Mouse (Mus musculus): ENCODE results near the gene Lbr. TPM values are rescaled to one million over a fixed set of nuclear protein-coding genes. Genes with fewer than 3 reads are reported as not detected.
A peak's percentile ranks its signal among the peaks of the same experiment; 100 is the strongest.

The Lbr gene
- total and polyA plus RNA-seq, 3 experiments = 12.3 to 24.7 (median 23.6) TPM

GRCm38 (mm10) chr1:181841864-181842672 lies 778 bp downstream of the Lbr start:
- peak; percentile 89 for TF ChIP-seq POLR2A (IDR thresholded peaks at IDR 0.05; ENCODE audit: insufficient read depth, low read depth, low read length)
- peak; percentile 78; the same call in 1 of the 2 replicates for TF ChIP-seq EP300 (IDR thresholded peaks at IDR 0.05; ENCODE audit: insufficient read depth, low read depth, low read length)
- peak; percentile 61 for TF ChIP-seq CTCF (IDR thresholded peaks at IDR 0.05)
- Histone ChIP-seq H3K4me3 (peak overlapping the region; percentile 93), H3K4me1 (ENCODE audit: control insufficient read depth, insufficient read depth, low read length) (peaks cover 7% of the 10 kb centered on the region), H3K9ac (ENCODE audit: low read depth, low read length) (peak overlapping the region; percentile 87), H3K27me3 (ENCODE audit: control insufficient read depth, insufficient read depth, low read length) (no peaks in the 10 kb centered on the region), H3K79me2 (replicated peaks; ENCODE audit: control insufficient read depth, insufficient read depth, low read length) (peaks cover 1% of the 10 kb centered on the region; the same call in 1 of the 2 replicates), H3K36me3 (ENCODE audit: control insufficient read depth, insufficient read depth, low read length) (peaks cover 4% of the 10 kb centered on the region; the same call in 1 of the 2 replicates), H3K27ac (peak overlapping the region; percentile 96)
- WGBS = under 1% methylated on average over 113 of the region's 113 CpGs
- intact Hi-C loops (cut with DNase I) = loop anchor here (2.0 to 5.0 kb wide), 3 partner anchors 19 to 285 kb away; no protein-coding TSS in a partner anchor
- peak; percentile 97 to 99 for DNase-seq

GRCm38 (mm10) chr1:181841396-181841795 lies 1.4 kb downstream of the Lbr start:
- H3K4me1 ChIP-seq (ENCODE audit: control insufficient read depth, insufficient read depth, low read length) = peaks cover 7% of the 10 kb centered on the region
- intact Hi-C loops (cut with DNase I) = loop anchor here (5.0 kb wide), 2 partner anchors 41 to 286 kb away; no protein-coding TSS in a partner anchor

GRCm38 (mm10) chr1:181839746-181840366 lies 3.0 kb downstream of the Lbr start:
- WGBS = 26% methylated on average over 6 of the region's 6 CpGs
- peak overlapping the region; percentile 26 for H3K27ac ChIP-seq
- H3K36me3 ChIP-seq (ENCODE audit: control insufficient read depth, insufficient read depth, low read length) = peaks cover 4% of the 10 kb centered on the region; the same call in 1 of the 2 replicates
- no peaks in the 10 kb centered on the region for H3K27me3 ChIP-seq (ENCODE audit: control insufficient read depth, insufficient read depth, low read length)
- DNase-seq = peak in 1 of 2 experiments; percentile 24
- peaks cover 1% of the 10 kb centered on the region; the same call in 1 of the 2 replicates for H3K79me2 ChIP-seq (replicated peaks; ENCODE audit: control insufficient read depth, insufficient read depth, low read length)
- TF ChIP-seq POLR2A (IDR thresholded peaks at IDR 0.05; ENCODE audit: insufficient read depth, low read depth, low read length) = no peak
- no peak for TF ChIP-seq EP300 (IDR thresholded peaks at IDR 0.05; ENCODE audit: insufficient read depth, low read depth, low read length)
- no peak for TF ChIP-seq CTCF (IDR thresholded peaks at IDR 0.05)
- intact Hi-C loops (cut with DNase I) = loop anchor here (5.0 kb wide), 2 partner anchors 42 to 287 kb away; no protein-coding TSS in a partner anchor
- H3K9ac ChIP-seq (ENCODE audit: low read depth, low read length) = no peak overlapping the region
- H3K4me1 ChIP-seq (ENCODE audit: control insufficient read depth, insufficient read depth, low read length) = peaks cover 7% of the 10 kb centered on the region
- no peak overlapping the region for H3K4me3 ChIP-seq

More at GRCm38 (mm10) chr1:181841396-181841795, 1.4 kb downstream of the Lbr start:
- peak overlapping the region; percentile 87 for H3K9ac ChIP-seq (ENCODE audit: low read depth, low read length)
- 4% methylated on average over 16 of the region's 16 CpGs for WGBS
- H3K36me3 ChIP-seq (ENCODE audit: control insufficient read depth, insufficient read depth, low read length) = peaks cover 4% of the 10 kb centered on the region; the same call in 1 of the 2 replicates
- H3K79me2 ChIP-seq (replicated peaks; ENCODE audit: control insufficient read depth, insufficient read depth, low read length) = peaks cover 1% of the 10 kb centered on the region; the same call in 1 of the 2 replicates
- TF ChIP-seq CTCF (IDR thresholded peaks at IDR 0.05) = no peak
- no peak for TF ChIP-seq EP300 (IDR thresholded peaks at IDR 0.05; ENCODE audit: insufficient read depth, low read depth, low read length)
- TF ChIP-seq POLR2A (IDR thresholded peaks at IDR 0.05; ENCODE audit: insufficient read depth, low read depth, low read length) = no peak
- peak overlapping the region; percentile 93 for H3K4me3 ChIP-seq
- no peaks in the 10 kb centered on the region for H3K27me3 ChIP-seq (ENCODE audit: control insufficient read depth, insufficient read depth, low read length)
- H3K27ac ChIP-seq = peak overlapping the region; percentile 96
- DNase-seq = no peak

DNA sequence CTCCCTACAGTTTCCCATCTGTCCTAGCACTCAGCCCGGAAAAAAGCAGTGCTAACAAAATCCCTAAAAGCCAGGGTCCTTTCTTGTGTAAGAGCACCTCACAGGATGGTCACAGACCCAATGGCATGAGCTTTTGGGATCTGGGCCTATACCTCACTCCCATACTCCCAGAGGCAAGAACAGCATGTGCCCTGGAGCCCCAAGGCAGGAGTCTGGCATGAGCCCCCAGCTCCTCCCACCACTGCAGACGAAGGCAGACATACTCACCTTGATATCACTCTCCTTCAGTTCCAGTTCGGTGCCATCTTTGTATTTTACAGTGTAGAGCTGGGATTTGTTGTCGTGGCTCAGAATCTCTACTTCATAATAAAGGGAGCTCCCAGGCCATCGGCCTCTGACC lies 4.7 kb downstream of the Lbr start:
- Histone ChIP-seq H3K4me1 (ENCODE audit: control insufficient read depth, insufficient read depth, low read length) (peaks cover 7% of the 10 kb centered on the region), H3K27ac (no peak overlapping the region), H3K36me3 (ENCODE audit: control insufficient read depth, insufficient read depth, low read length) (peaks cover 4% of the 10 kb centered on the region; the same call in 1 of the 2 replicates), H3K27me3 (ENCODE audit: control insufficient read depth, insufficient read depth, low read length) (no peaks in the 10 kb centered on the region), H3K79me2 (replicated peaks; ENCODE audit: control insufficient read depth, insufficient read depth, low read length) (peaks cover 1% of the 10 kb centered on the region; the same call in 1 of the 2 replicates), H3K9ac (ENCODE audit: low read depth, low read length) (no peak overlapping the region), H3K4me3 (no peak overlapping the region)
- 85% methylated on average over 5 of the region's 5 CpGs for WGBS
- TF ChIP-seq EP300 (IDR thresholded peaks at IDR 0.05; ENCODE audit: insufficient read depth, low read depth, low read length) (no peak), POLR2A (IDR thresholded peaks at IDR 0.05; ENCODE audit: insufficient read depth, low read depth, low read length) (no peak), CTCF (IDR thresholded peaks at IDR 0.05) (no peak)
- intact Hi-C loops (cut with DNase I) = no loop called here
- no peak for DNase-seq

- no peaks in the 10 kb centered on the region for H3K4me1 ChIP-seq (ENCODE audit: control insufficient read depth, insufficient read depth, low read length)
- intact Hi-C loops (cut with DNase I) = no loop called here
- H3K27me3 ChIP-seq (ENCODE audit: control insufficient read depth, insufficient read depth, low read length) = no peaks in the 10 kb centered on the region
- no peak overlapping the region for H3K9ac ChIP-seq (ENCODE audit: low read depth, low read length)
- no peak overlapping the region for H3K4me3 ChIP-seq
- H3K27ac ChIP-seq = no peak overlapping the region
- H3K36me3 ChIP-seq (ENCODE audit: control insufficient read depth, insufficient read depth, low read length) = no peaks in the 10 kb centered on the region
- WGBS = 67% methylated on average over 6 of the region's 6 CpGs
- TF ChIP-seq EP300 (IDR thresholded peaks at IDR 0.05; ENCODE audit: insufficient read depth, low read depth, low read length) (no peak), POLR2A (IDR thresholded peaks at IDR 0.05; ENCODE audit: insufficient read depth, low read depth, low read length) (no peak), CTCF (IDR thresholded peaks at IDR 0.05) (no peak)
- H3K79me2 ChIP-seq (replicated peaks; ENCODE audit: control insufficient read depth, insufficient read depth, low read length) = no peaks in the 10 kb centered on the region
- DNase-seq = no peak
Measured at GRCm38 (mm10) chr1:181833143-181833542, 9.7 kb downstream of the Lbr start.
